ENCODE assay signal across 12 mouse cellular contexts in the genomic region with DNA sequence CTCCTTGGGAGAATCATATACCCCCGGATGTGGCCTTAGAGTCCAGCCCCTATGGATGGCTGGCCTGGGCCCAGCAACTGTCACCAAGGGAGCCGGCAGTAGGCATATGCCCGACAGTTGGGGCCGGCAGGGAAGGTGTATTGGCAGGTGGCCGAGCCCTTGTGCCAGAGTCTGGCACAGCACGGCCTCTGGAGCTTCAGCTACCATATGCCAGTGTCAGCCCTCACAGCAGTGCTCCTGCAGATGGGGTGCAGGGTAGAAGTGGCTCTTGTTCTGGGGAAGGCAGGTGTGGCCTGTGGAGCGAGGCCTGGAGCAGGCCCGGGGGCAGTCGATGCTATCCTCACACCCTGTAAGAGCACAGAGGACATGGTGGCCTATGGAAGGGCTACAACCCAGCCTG. TPM values are rescaled to one million over a fixed set of nuclear protein-coding genes. Genes with fewer than 3 reads are reported as not detected.
DNase-seq lines count a peak whose midpoint lies in the region; ATAC-seq and TF ChIP-seq lines count a peak whose summit lies in the region.
"Had no signal": no experiment of that assay in that cellular context is flagged by ENCODE, and none has a peak within 500 bp of the region (broad histone marks: within the 10 kb centered on the region; RNA-seq: fewer than 3 reads in every experiment).

No protein-coding gene starts in this region.

- H3K27ac ChIP-seq in midbrain, embryonic 10.5 days (replicated peaks) = peak overlapping the region; percentile 60
- H3K27ac ChIP-seq in midbrain, embryonic 11.5 days (ENCODE audit: low read depth, low read length) = no peak overlapping the region
- 0 out of 2 replicates have a peak overlapping the region, but pooled peaks have one; percentile 17 for H3K27ac ChIP-seq in hindbrain, embryonic 12.5 days
- H3K27ac ChIP-seq in stomach, postnatal 0 days (replicated peaks) = no peak overlapping the region
- H3K27ac ChIP-seq: heart, embryonic 15.5 days; limb, embryonic 13.5 days had no signal

- no peak for DNase-seq in midbrain, embryonic 10.5 days (ENCODE audit: low spot score)
- no peak for DNase-seq in midbrain, embryonic 11.5 days (ENCODE audit: low spot score, missing footprints)
- peak; percentile 96 to 97 for DNase-seq in cerebellum, postnatal 14 days
- DNase-seq in stomach, postnatal 0 days (ENCODE audit: low spot score) = no peak
- no peak for DNase-seq in testis, postnatal 14 days (ENCODE audit: low spot score)
- DNase-seq in left cerebral cortex, postnatal 36 days (ENCODE audit: low spot score in 2 of 2) = no peak
- DNase-seq: kidney, adult 9 months; thymus, postnatal 36 days had no signal

- no peaks in the 10 kb centered on the region for H3K27me3 ChIP-seq in midbrain, embryonic 10.5 days (ENCODE audit: low read depth, poor library complexity, severe bottlenecking)
- H3K27me3 ChIP-seq in midbrain, embryonic 11.5 days (ENCODE audit: control insufficient read depth, insufficient read depth, low read length) = no peaks in the 10 kb centered on the region
- no peaks in the 10 kb centered on the region for H3K27me3 ChIP-seq in hindbrain, embryonic 12.5 days
- no peaks in the 10 kb centered on the region for H3K27me3 ChIP-seq in stomach, postnatal 0 days (ENCODE audit: control insufficient read depth, insufficient read depth, low read length)
- H3K27me3 ChIP-seq: heart, embryonic 15.5 days; limb, embryonic 13.5 days had no signal

- no peak for ATAC-seq in midbrain, embryonic 11.5 days (ENCODE audit: low FRiP score)
- 0 out of 2 replicates have a peak, but pooled peaks have one; percentile 41 for ATAC-seq in hindbrain, embryonic 12.5 days (ENCODE audit: low FRiP score)
- no peak for ATAC-seq in stomach, postnatal 0 days (ENCODE audit: low FRiP score, low TSS enrichment)
- ATAC-seq: activated CD4-positive, CD25-positive, alpha-beta regulatory T cell, adult 4 months had no signal

- TF ChIP-seq EP300 in stomach, postnatal 0 days (optimal IDR thresholded peaks at IDR 0.05) = no peak

- no peak overlapping the region for H3K4me3 ChIP-seq in midbrain, embryonic 10.5 days
- H3K4me3 ChIP-seq in midbrain, embryonic 11.5 days (ENCODE audit: low read depth, low read length) = no peak overlapping the region
- no peak overlapping the region for H3K4me3 ChIP-seq in hindbrain, embryonic 12.5 days
- H3K4me3 ChIP-seq in stomach, postnatal 0 days (ENCODE audit: low read depth, low read length) = no peak overlapping the region
- H3K4me3 ChIP-seq: heart, embryonic 15.5 days; limb, embryonic 13.5 days had no signal

- 90% methylated on average over 9 of the region's 9 CpGs for WGBS in midbrain, embryonic 10.5 days
- WGBS in midbrain, embryonic 11.5 days = 93% methylated on average over 9 of the region's 9 CpGs
- 59% methylated on average over 9 of the region's 9 CpGs for WGBS in hindbrain, embryonic 12.5 days
- 89% methylated on average over 9 of the region's 9 CpGs for WGBS in stomach, postnatal 0 days

- no peak overlapping the region for H3K9ac ChIP-seq in midbrain, embryonic 11.5 days (ENCODE audit: low read length)
- no peak overlapping the region for H3K9ac ChIP-seq in hindbrain, embryonic 12.5 days
- H3K9ac ChIP-seq in stomach, postnatal 0 days (ENCODE audit: low read length) = 0 out of 2 replicates have a peak overlapping the region, but pooled peaks have one; percentile 13
- H3K9ac ChIP-seq: heart, embryonic 15.5 days; limb, embryonic 13.5 days had no signal

- H3K9me3 ChIP-seq in midbrain, embryonic 10.5 days (replicated peaks) = no peaks in the 10 kb centered on the region
- no peaks in the 10 kb centered on the region for H3K9me3 ChIP-seq in midbrain, embryonic 11.5 days (ENCODE audit: control insufficient read depth, low read length)
- no peaks in the 10 kb centered on the region for H3K9me3 ChIP-seq in hindbrain, embryonic 12.5 days (replicated peaks)
- H3K9me3 ChIP-seq in stomach, postnatal 0 days (ENCODE audit: control insufficient read depth, low read length) = no peaks in the 10 kb centered on the region
- H3K9me3 ChIP-seq: heart, embryonic 15.5 days; limb, embryonic 13.5 days had no signal

- no peak for TF ChIP-seq CTCF in stomach, postnatal 0 days (IDR thresholded peaks at IDR 0.05; ENCODE audit: low read depth)

- no peak overlapping the region for H3K4me2 ChIP-seq in midbrain, embryonic 11.5 days
- no peak overlapping the region for H3K4me2 ChIP-seq in hindbrain, embryonic 12.5 days (replicated peaks)
- H3K4me2 ChIP-seq in stomach, postnatal 0 days (replicated peaks; ENCODE audit: low read depth) = no peak overlapping the region
- H3K4me2 ChIP-seq: heart, embryonic 15.5 days; limb, embryonic 13.5 days had no signal

- no peaks in the 10 kb centered on the region for H3K36me3 ChIP-seq in midbrain, embryonic 10.5 days
- H3K36me3 ChIP-seq in midbrain, embryonic 11.5 days (ENCODE audit: control insufficient read depth, insufficient read depth, low read length) = no peaks in the 10 kb centered on the region
- no peaks in the 10 kb centered on the region for H3K36me3 ChIP-seq in hindbrain, embryonic 12.5 days
- H3K36me3 ChIP-seq in stomach, postnatal 0 days (ENCODE audit: control insufficient read depth, insufficient read depth, low read length) = no peaks in the 10 kb centered on the region
- H3K36me3 ChIP-seq: heart, embryonic 15.5 days; limb, embryonic 13.5 days had no signal

- peaks cover 71% of the 10 kb centered on the region for H3K4me1 ChIP-seq in midbrain, embryonic 10.5 days
- H3K4me1 ChIP-seq in midbrain, embryonic 11.5 days (ENCODE audit: control insufficient read depth, insufficient read depth, low read length) = peaks cover 16% of the 10 kb centered on the region
- peaks cover 55% of the 10 kb centered on the region for H3K4me1 ChIP-seq in hindbrain, embryonic 12.5 days
- peaks cover 5% of the 10 kb centered on the region for H3K4me1 ChIP-seq in stomach, postnatal 0 days (replicated peaks; ENCODE audit: control insufficient read depth, insufficient read depth)

- intact Hi-C loops in left cerebral cortex, postnatal 36 days (cut with DNase I) = no loop called here

RNA-seq across cellular contexts. Expression of gene Nek6, which starts 28.2 kb away (rescaled TPM):
- polyA plus RNA-seq in midbrain, embryonic 10.5 days (2016; fragmentation: Nextera tagmentation; extraction: Ambion mirVana) = 87.4 and 96.9 TPM in 2 replicates
- 87.3 and 92.3 TPM in 2 replicates for polyA plus RNA-seq in midbrain, embryonic 11.5 days (2014; fragmentation: Nextera tagmentation; extraction: Ambion mirVana)
- 85.7 and 94.8 TPM in 2 replicates for polyA plus RNA-seq in hindbrain, embryonic 12.5 days (2016; fragmentation: Nextera tagmentation; extraction: Ambion mirVana)
- 43.7 and 43.8 TPM in 2 replicates for polyA plus RNA-seq in stomach, postnatal 0 days (2015; fragmentation: Nextera tagmentation; extraction: Ambion mirVana)
- 10 to 100 TPM; 27.0 to 27.9 TPM for total RNA-seq in left cerebral cortex, postnatal 36 days (2021)

Comparison
In these comparisons a context has a peak if more than half of its experiments do, and no peak if none do; other contexts are left out.
1. H3K27ac ChIP-seq: peak in midbrain, embryonic 10.5 days (single experiment) and hindbrain, embryonic 12.5 days (single experiment); none in midbrain, embryonic 11.5 days (single experiment) and stomach, postnatal 0 days (single experiment).
2. DNase-seq: peak in cerebellum, postnatal 14 days (2 of 2); none in midbrain, embryonic 10.5 days (single experiment), midbrain, embryonic 11.5 days (single experiment), stomach, postnatal 0 days (single experiment), testis, postnatal 14 days (single experiment) and left cerebral cortex, postnatal 36 days (0 of 2).